Mouse (Mus musculus) midbrain, embryonic 12.5 days (tissue): ENCODE results near the gene Fam20c. TPM values are rescaled to one million over a fixed set of nuclear protein-coding genes. Genes with fewer than 3 reads are reported as not detected.

Experiments
- ATAC-seq: fragments of 200-750 bp; cut with Nextera tagmentation; 2 replicates; pipeline ENCODE4 v1.8.0; 2017; ENCODE audit warnings: low read depth, moderate TSS enrichment, moderate library complexity; ENCODE audit not compliant: low FRiP score
- H3K27ac ChIP-seq: fragments of 300-500 bp; sonication (generic); replicated peaks from 2 replicates; pipeline ENCODE4 v1.5.1; 2016; ENCODE audit warnings: mild to moderate bottlenecking
- H3K27me3 ChIP-seq: fragments of 300-500 bp; sonication (generic); 2 replicates; pipeline ENCODE4 v1.6.1; 2016; ENCODE audit warnings: mild to moderate bottlenecking
- H3K36me3 ChIP-seq: fragments of 300-500 bp; sonication (generic); 2 replicates; pipeline ENCODE4 v1.6.1; 2016
- H3K4me1 ChIP-seq: fragments of 300-500 bp; sonication (generic); 2 replicates; pipeline ENCODE4 v1.6.1; 2016
- H3K4me2 ChIP-seq: fragments of 300-500 bp; sonication (generic); replicated peaks from 2 replicates; pipeline ENCODE4 v1.6.1; 2016; ENCODE audit warnings: mild to moderate bottlenecking, moderate library complexity
- H3K4me3 ChIP-seq: fragments of 300-500 bp; sonication (generic); 2 replicates; pipeline ENCODE4 v1.5.1; 2016; ENCODE audit warnings: mild to moderate bottlenecking
- H3K9ac ChIP-seq: fragments of 300-500 bp; sonication (generic); replicated peaks from 2 replicates; pipeline ENCODE4 v1.6.1; 2016; ENCODE audit warnings: mild to moderate bottlenecking, moderate library complexity
- H3K9me3 ChIP-seq: fragments of 300-500 bp; sonication (generic); 2 replicates; pipeline ENCODE4 v1.6.1; 2016; ENCODE audit warnings: mild to moderate bottlenecking
- WGBS: fragments of 180-500 bp; shearing (Covaris S2); methylation state at CpG from one replicate; pipeline ENCODE4 v1.1.7; 2016; 5-methylcytosine and 5-hydroxymethylcytosine counted together
- polyA plus RNA-seq: library from polyadenylated mRNA; unstranded; fragments of >200 nt; fragmentation: Nextera tagmentation; extraction: Ambion mirVana; gene quantifications from 2 replicates; pipeline ENCODE4 v1.2.1, GENCODE M21; 2016

Fam20c gene
- polyA plus RNA-seq, 1 experiment from 2014 or later = 26.6 TPM

- H3K27ac ChIP-seq = no peak overlapping the region
- H3K9me3 ChIP-seq = no peaks in the 10 kb centered on the region
- no peak overlapping the region for H3K4me2 ChIP-seq
- H3K4me1 ChIP-seq = no peaks in the 10 kb centered on the region
- H3K9ac ChIP-seq = no peak overlapping the region
- no peaks in the 10 kb centered on the region for H3K36me3 ChIP-seq
- ATAC-seq = no peak
- H3K4me3 ChIP-seq = no peak overlapping the region
- H3K27me3 ChIP-seq = no peaks in the 10 kb centered on the region
- 73% methylated on average over 13 of the region's 13 CpGs for WGBS
Observed at GRCm38 (mm10) chr5:138857811-138858251, 103.5 kb downstream of the Fam20c start.

Other genes with a start within 250 kb of the Fam20c start
- gene 1700123K08Rik, start 189.8 kb upstream of the Fam20c start, polyA plus RNA-seq = not detected in 2 replicates
- gene Zfp68, start 134.8 kb upstream of the Fam20c start, polyA plus RNA-seq = 81.5 and 85.2 TPM in 2 replicates
- gene A430033K04Rik, start 131.7 kb upstream of the Fam20c start, polyA plus RNA-seq = 14.9 and 16.8 TPM in 2 replicates
- not detected in 2 replicates for gene Gm5294, start 65.6 kb downstream of the Fam20c start, polyA plus RNA-seq
- gene Pdgfa, start 242.9 kb downstream of the Fam20c start, polyA plus RNA-seq = 4.9 and 5.3 TPM in 2 replicates